Mouse (Mus musculus): ENCODE measurements around the gene Treml2.

The Treml2 gene

GRCm38 (mm10) chr17:48299203-48299602 is at the start of gene Treml2:
Gene Treml2 (plus strand): TSS chr17:48299498.
- DNase-seq (ENCODE audit: low spot score) = no peak

DNA sequence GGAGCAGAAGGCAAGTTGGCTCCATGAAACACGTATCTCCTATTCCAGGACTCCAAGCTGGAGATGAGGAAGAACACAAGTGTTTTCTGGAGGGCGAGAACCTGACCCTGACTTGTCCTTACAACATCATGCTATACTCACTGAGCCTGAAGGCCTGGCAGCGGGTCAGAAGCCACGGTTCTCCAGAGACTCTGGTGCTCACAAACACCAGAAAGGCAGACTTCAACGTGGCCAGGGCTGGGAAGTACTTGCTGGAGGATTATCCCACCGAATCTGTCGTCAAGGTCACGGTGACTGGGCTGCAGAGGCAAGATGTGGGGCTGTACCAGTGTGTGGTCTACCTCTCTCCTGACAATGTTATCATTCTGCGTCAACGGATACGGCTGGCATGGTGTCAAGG is 49.8 kb upstream of the Treml2 start:
- DNase-seq (ENCODE audit: low spot score) = no peak

- DNase-seq (ENCODE audit: low spot score) = no peak
Observed at GRCm38 (mm10) chr17:48250631-48251030, 48.7 kb upstream of the Treml2 start.

DNA sequence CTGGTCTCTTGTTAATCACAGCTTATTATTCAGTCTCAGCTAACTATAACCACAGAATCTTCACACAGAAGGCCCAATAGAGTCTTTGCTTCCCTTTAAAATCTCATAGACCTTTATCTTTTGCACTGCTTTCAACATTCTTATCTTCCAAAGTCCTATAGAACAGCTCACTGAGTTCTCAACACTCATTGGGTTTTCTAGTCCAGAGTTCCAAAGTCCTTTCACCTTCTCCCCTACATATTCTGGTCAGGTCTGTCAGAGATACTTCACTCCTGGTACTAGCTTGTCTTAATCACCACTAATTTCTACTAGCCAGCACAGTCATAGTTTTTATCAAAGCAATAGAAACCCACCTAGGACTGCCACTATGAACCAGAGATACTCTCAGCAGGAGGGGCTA is 42.7 kb upstream of the Treml2 start:
- DNase-seq (ENCODE audit: low spot score) = no peak

DNA sequence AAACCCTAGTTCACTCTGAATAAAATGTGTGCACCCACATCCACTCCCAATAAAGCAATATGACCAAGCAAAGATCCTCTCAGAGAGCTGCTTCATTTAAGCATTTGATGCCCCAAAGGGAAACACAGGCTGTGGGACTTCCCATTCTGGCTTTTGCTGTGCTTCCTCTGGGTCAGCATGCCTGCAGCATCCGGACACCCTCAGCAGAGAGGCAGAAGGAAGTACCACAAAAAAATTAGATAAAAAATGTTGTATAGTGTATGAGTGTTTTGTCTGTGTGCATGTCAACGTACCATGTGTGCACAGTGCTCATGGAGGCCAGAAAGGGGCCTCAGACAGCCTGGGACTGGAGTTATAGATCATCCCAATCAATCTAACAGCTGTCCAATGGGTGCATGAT is 37.4 kb upstream of the Treml2 start:
- DNase-seq (ENCODE audit: low spot score) = no peak

DNA sequence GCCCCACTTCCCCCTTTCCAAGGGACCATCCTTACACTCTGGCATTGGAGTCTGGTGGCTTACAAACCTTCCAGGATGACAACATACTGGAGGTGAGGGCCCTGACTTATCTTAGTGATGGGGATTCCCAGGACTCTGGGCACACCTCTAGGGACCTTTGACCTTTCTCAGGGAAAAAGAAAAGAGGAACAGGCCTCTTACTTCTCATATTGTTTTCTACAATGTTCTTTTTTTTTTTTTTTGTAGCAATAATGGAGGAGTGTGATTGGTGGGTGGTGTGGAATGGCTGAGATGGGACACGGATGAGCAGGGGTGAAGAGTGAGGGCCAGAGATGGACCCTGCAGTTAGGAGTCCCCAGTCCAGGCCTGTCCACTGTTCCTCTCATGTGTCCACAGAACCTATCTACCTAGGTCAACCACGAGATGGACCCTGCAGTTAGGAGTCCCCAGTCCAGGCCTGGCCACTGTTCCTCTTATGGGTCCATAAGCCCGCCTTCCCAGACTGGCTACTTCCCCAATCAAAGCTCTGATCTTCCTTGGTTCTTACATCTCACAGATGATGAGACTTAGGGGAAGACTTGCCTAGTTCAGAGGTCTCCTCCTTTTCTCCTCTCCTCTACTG is 35.4 kb upstream of the Treml2 start, which contains the start of gene Treml4:
Gene Treml4 (plus strand): TSS at position 555 of the 622 bp plus-strand sequence.
- DNase-seq (ENCODE audit: low spot score) = no peak

- no peak for DNase-seq (ENCODE audit: low spot score)
Observed at GRCm38 (mm10) chr17:48264662-48265061, 34.6 kb upstream of the Treml2 start.

- DNase-seq (ENCODE audit: low spot score) = peak; percentile 11
Observed at GRCm38 (mm10) chr17:48266138-48266537, 33.2 kb upstream of the Treml2 start.

DNA sequence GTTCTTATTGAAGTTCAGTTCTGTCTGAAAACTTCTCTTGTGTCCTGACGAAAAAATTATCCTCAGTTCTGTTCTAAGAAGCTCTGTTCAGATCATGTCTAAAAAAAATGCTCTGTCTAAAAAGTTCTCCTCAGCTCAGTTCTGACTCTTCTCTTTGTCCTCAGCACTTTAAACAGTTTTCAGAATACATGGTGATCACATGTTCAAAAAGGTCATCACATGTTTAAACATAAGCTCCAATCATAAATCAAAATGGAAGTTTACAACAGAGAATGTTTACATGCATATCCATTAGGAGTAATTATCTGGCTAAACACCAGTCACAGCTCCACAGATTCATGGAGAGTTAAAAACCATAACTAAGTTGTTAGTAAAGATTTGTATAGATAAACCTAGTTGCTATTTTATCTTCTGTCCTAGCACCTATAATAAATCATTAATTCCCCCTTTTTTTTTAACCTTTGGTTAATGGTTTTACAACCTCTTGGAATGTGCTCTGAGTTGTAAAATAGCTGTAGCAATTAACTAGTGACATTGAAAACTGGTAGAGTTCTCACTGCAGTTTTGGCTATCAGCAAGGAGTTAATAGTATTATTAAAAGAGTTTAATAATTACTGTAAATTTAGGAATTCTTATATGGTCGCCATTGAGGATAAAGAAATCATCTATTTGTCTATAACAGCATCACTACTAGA is 32.5 kb upstream of the Treml2 start:
- DNase-seq (ENCODE audit: low spot score) = no peak

DNA sequence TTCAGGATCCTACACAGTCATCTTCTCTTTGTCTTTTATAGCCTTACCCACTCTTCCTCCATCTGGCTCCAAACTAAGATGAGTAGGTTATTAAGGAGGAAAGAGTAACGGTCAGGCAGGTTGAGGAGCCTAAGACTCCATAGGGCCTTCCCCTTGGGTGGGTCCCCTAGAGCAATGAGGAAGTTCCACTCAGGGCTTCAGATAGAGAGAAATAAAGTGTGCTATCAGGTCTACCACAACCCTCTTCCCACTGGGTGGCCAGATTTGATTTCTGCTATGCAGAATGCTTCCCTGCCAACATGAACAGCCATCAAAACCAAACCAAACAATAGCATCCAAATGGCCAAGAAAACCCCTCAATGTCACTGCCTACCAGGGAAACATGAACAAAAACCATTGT is 31.7 kb upstream of the Treml2 start:
- no peak for DNase-seq (ENCODE audit: low spot score)

- DNase-seq (ENCODE audit: low spot score) = no peak
Observed at GRCm38 (mm10) chr17:48268276-48268675, 31.0 kb upstream of the Treml2 start.

- no peak for DNase-seq (ENCODE audit: low spot score)
Observed at GRCm38 (mm10) chr17:48269833-48270232, 29.5 kb upstream of the Treml2 start.

DNA sequence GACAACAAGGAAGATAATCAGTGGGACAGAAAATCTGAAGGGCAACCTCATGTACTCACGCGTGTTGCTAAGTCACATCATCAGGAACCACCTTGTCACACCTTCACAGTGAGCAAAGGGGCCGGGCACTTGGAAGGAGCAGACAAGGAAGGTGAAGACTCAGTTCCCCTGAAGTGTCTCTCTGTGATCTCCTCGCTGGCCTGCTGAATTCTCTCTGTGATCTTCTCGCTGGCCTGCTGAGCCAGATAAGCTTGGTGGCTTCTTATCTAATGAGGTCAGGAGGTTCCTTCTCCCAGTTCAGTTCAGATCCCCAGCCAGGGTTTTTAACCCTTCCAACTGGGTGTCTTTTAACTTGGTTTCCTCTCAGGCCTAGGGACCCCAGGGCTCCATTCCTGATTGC is 27.1 kb upstream of the Treml2 start:
- DNase-seq (ENCODE audit: low spot score) = no peak

GRCm38 (mm10) chr17:48272598-48272997 is 26.7 kb upstream of the Treml2 start:
- DNase-seq (ENCODE audit: low spot score) = no peak

GRCm38 (mm10) chr17:48274098-48274497 is 25.2 kb upstream of the Treml2 start:
- no peak for DNase-seq (ENCODE audit: low spot score)

DNA sequence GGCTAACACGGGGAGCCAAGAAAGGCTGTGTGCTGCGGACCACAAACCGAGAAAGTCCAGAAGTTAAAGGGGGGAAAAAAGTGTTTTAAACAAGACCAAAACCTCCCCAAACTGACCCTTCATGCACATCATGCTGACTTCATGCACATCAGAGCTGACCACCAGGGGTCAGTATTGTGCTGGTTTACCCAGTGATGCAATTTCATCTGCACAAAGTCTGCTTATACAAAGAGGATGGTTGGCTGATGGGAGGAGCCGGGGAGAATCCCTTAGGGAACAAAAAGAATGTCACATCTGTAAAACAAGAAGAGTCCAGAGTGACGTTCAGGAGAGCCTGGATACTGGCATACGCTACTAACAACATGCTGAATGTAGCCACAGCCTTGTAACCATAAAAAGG is 24.4 kb upstream of the Treml2 start:
- peak; percentile 87 for DNase-seq (ENCODE audit: low spot score)

DNA sequence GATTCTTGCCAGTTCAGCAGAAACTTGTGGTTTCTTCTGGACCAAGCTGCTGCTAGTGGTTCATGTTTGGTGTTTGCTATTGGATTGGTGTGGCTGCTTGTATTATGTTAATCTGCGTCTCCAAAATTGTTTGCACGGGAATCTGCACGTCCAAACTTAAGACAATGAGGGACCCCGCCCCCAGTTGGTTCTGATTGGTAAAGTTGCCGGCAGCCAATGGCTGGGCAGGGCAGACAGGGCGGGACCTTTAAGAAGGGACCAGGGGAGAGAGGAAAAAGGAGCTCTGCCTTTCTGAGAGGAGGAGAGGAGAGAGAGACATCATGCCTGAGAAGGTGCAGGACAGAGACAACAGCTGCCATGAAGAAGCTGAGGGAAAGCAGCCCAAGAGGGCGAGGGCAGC is 23.6 kb upstream of the Treml2 start:
- no peak for DNase-seq (ENCODE audit: low spot score)

GRCm38 (mm10) chr17:48278381-48278780 is 20.9 kb upstream of the Treml2 start:
- no peak for DNase-seq (ENCODE audit: low spot score)

DNA sequence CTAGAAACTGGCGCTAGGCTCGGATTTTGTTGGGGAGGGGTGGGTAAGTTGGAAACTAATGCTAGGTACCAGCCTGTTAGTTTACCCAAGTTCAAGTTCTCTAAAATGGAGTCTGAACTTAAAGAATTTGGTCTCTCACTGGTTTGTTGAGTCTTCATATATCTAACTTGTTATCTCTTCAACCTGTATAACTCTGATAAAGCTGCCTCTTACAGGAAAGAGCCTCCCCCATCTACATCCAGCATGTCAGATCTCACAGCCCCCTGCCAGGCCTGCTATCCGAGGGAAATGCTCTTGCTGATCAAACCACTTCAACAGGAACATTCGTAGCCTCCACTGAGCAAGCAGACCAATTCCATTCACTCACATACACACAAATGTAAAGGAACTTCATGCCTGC is 20.3 kb upstream of the Treml2 start:
- DNase-seq (ENCODE audit: low spot score) = no peak

GRCm38 (mm10) chr17:48280943-48281738 is 18.2 kb upstream of the Treml2 start:
- DNase-seq (ENCODE audit: low spot score) = peak; percentile 11

- DNase-seq (ENCODE audit: low spot score) = peak; percentile 70
Observed at GRCm38 (mm10) chr17:48281739-48282085, 17.6 kb upstream of the Treml2 start.

- peak; percentile 16 for DNase-seq (ENCODE audit: low spot score)
Observed at GRCm38 (mm10) chr17:48286765-48287164, 12.5 kb upstream of the Treml2 start.

DNA sequence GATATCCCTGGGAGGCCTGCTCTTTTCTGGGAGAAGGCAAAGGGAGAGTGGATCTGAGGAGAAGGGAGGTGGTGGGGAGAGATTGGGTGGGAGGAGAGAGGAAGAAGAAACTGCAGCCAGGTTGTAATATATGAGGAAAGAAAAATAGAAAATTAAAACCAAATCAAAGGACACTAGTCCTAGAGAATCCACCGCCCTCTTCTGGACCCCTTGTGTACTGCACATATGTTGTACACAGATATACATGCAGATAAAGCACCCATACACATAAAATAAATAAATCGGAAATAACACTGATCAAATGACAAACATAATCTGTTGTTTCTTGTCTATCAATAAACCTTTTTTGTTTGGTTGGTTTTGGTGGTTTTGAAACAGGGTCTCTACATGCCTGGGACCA is 12.0 kb upstream of the Treml2 start:
- DNase-seq (ENCODE audit: low spot score) = no peak
